ENCODE assay signal across 9 mouse cellular contexts in genomic region chr17:85686476-85687420, GRCm38 (mm10). TPM values are rescaled to one million over a fixed set of nuclear protein-coding genes. Genes with fewer than 3 reads are reported as not detected.
A peak's percentile ranks its signal among the peaks of the same experiment; 100 is the strongest.
DNase-seq lines count a peak whose midpoint lies in the region.
"Had no signal": no experiment of that assay in that cellular context is flagged by ENCODE, and none has a peak within 500 bp of the region (broad histone marks: within the 10 kb centered on the region; RNA-seq: fewer than 3 reads in every experiment).

No protein-coding gene starts in this region.

- peaks cover 100% of the 10 kb centered on the region for H3K27me3 ChIP-seq in heart, embryonic 10.5 days (ENCODE audit: insufficient read depth, poor library complexity, severe bottlenecking)
- H3K27me3 ChIP-seq in midbrain, embryonic 10.5 days (ENCODE audit: low read depth, poor library complexity, severe bottlenecking): peaks cover 100% of the 10 kb centered on the region

- peak overlapping the region; percentile 60 for H3K4me3 ChIP-seq in heart, embryonic 10.5 days
- peak overlapping the region; percentile 52 for H3K4me3 ChIP-seq in midbrain, embryonic 10.5 days

- peak overlapping the region; percentile 56; the same call in 1 of the 2 replicates for H3K27ac ChIP-seq in heart, embryonic 10.5 days
- H3K27ac ChIP-seq in midbrain, embryonic 10.5 days (replicated peaks): no peak overlapping the region; the same call in 1 of the 2 replicates

- peaks cover 35% of the 10 kb centered on the region for H3K4me1 ChIP-seq in heart, embryonic 10.5 days
- H3K4me1 ChIP-seq in midbrain, embryonic 10.5 days: peaks cover 45% of the 10 kb centered on the region

- no peaks in the 10 kb centered on the region for H3K36me3 ChIP-seq in heart, embryonic 10.5 days
- H3K36me3 ChIP-seq in midbrain, embryonic 10.5 days: no peaks in the 10 kb centered on the region

- no peak for DNase-seq in heart, embryonic 10.5 days (ENCODE audit: low spot score)
- no peak for DNase-seq in heart, adult 8-10 months (ENCODE audit: low spot score)
- DNase-seq in ZHBTc4 (ENCODE audit: low read depth, low spot score): peak; percentile 42
- DNase-seq in heart, postnatal 4 days: peak; percentile 8
- peak; percentile 65 for DNase-seq in midbrain, embryonic 10.5 days (ENCODE audit: low spot score)
- no peak for DNase-seq in spleen, adult 12 weeks (ENCODE audit: low spot score)
- no peak for DNase-seq in right cerebral cortex, postnatal 25 days
- no peak for DNase-seq in left cerebral cortex, adult 18-20 months (ENCODE audit: low spot score in 2 of 2)
- DNase-seq: gastrocnemius, postnatal 25 days had no signal

- WGBS in heart, embryonic 10.5 days: 1% methylated on average over 42 of the region's 42 CpGs
- 1% methylated on average over 42 of the region's 42 CpGs for WGBS in midbrain, embryonic 10.5 days

- H3K9me3 ChIP-seq in heart, embryonic 10.5 days: no peaks in the 10 kb centered on the region
- H3K9me3 ChIP-seq in midbrain, embryonic 10.5 days (replicated peaks): no peaks in the 10 kb centered on the region

RNA-seq across cellular contexts. Expression of gene Six2, which starts 1.3 kb away (rescaled TPM):
- 0.32 and 1.7 TPM in 2 replicates for polyA plus RNA-seq in heart, embryonic 10.5 days (2016; fragmentation: Nextera tagmentation; extraction: Ambion mirVana)
- under 1 TPM; 0.23 to 0.38 (median 0.26) TPM for total RNA-seq in heart, adult 8-10 months (2022)
- under 1 TPM; 0.45 to 0.83 TPM for total RNA-seq in heart, postnatal 4 days (2021)
- 1.6 and 3.0 TPM in 2 replicates for polyA plus RNA-seq in midbrain, embryonic 10.5 days (2016; fragmentation: Nextera tagmentation; extraction: Ambion mirVana)
- under 1 TPM; 0.87 to 0.93 TPM for total RNA-seq in left cerebral cortex, adult 18-20 months (2021)

Comparison
In these comparisons a context has a peak if more than half of its experiments do, and no peak if none do; other contexts are left out.
1. DNase-seq: peak in ZHBTc4 (single experiment), heart, postnatal 4 days (single experiment) and midbrain, embryonic 10.5 days (single experiment); none in heart, embryonic 10.5 days (single experiment), heart, adult 8-10 months (single experiment), spleen, adult 12 weeks (single experiment), right cerebral cortex, postnatal 25 days (single experiment) and left cerebral cortex, adult 18-20 months (0 of 2).